Mouse (Mus musculus) common myeloid progenitor, adult 5-6 weeks (primary cell): ENCODE data around the gene Ripk1. TPM values are rescaled to one million over a fixed set of nuclear protein-coding genes. Genes with fewer than 3 reads are reported as not detected.

ENCODE experiments used
- ATAC-seq: replicated peaks from 2 replicates; pipeline ENCODE4 v1.8.0; 2016; ENCODE audit warnings: low read depth, mild to moderate bottlenecking, moderate TSS enrichment, inconsistent platforms; ENCODE audit not compliant: poor library complexity, severe bottlenecking
- total RNA-seq: library from RNA; stranded (forward); fragments of 200-1000, 187-1606 nt; gene quantifications from 2 replicates; pipeline ENCODE4 v1.2.3, GENCODE M21; 2017

The Ripk1 gene
- total RNA-seq, 1 experiment from 2014 or later: 47.0 TPM

- peak; percentile 95 for ATAC-seq
Observed at GRCm38 (mm10) chr13:34037172-34038055, 35.3 kb downstream of the Ripk1 start, which contains the start of gene Bphl. Gene Bphl, plus strand, starts transcription at chr13:34037597.

- 0 out of 2 replicates have a peak, but pooled peaks have one; percentile 5 for ATAC-seq
Observed at GRCm38 (mm10) chr13:34038056-34038432, 35.9 kb downstream of the Ripk1 start.

- no peak for ATAC-seq
Observed at GRCm38 (mm10) chr13:34038901-34039341, 36.8 kb downstream of the Ripk1 start.

GRCm38 (mm10) chr13:34040091-34040490 lies 37.9 kb downstream of the Ripk1 start:
- ATAC-seq: no peak

- no peak for ATAC-seq
Observed at GRCm38 (mm10) chr13:34043716-34044393, 41.7 kb downstream of the Ripk1 start.

GRCm38 (mm10) chr13:34045511-34046249 lies 43.5 kb downstream of the Ripk1 start:
- ATAC-seq: no peak

- ATAC-seq: peak; percentile 98
Observed at GRCm38 (mm10) chr13:34046421-34047012, 44.4 kb downstream of the Ripk1 start.

GRCm38 (mm10) chr13:34047526-34047925 lies 45.4 kb downstream of the Ripk1 start:
- ATAC-seq: no peak

- peak; percentile 34 for ATAC-seq
Observed at GRCm38 (mm10) chr13:34050479-34050878, 48.3 kb downstream of the Ripk1 start.

GRCm38 (mm10) chr13:34051692-34052091 lies 49.5 kb downstream of the Ripk1 start:
- peak; percentile 89 for ATAC-seq

GRCm38 (mm10) chr13:34053673-34054282 lies 51.6 kb downstream of the Ripk1 start:
- ATAC-seq: no peak

- ATAC-seq: no peak
Observed at GRCm38 (mm10) chr13:34054391-34054790, 52.2 kb downstream of the Ripk1 start.

GRCm38 (mm10) chr13:34054983-34055382 lies 52.8 kb downstream of the Ripk1 start:
- ATAC-seq: no peak

GRCm38 (mm10) chr13:34057252-34057651 lies 55.1 kb downstream of the Ripk1 start:
- no peak for ATAC-seq

- ATAC-seq: no peak
Observed at GRCm38 (mm10) chr13:34060061-34060460, 57.9 kb downstream of the Ripk1 start.

GRCm38 (mm10) chr13:34062466-34062865 lies 60.3 kb downstream of the Ripk1 start:
- no peak for ATAC-seq

GRCm38 (mm10) chr13:34066351-34066750 lies 64.2 kb downstream of the Ripk1 start:
- no peak for ATAC-seq

- ATAC-seq: no peak
Observed at GRCm38 (mm10) chr13:34070296-34070695, 68.1 kb downstream of the Ripk1 start.

GRCm38 (mm10) chr13:34071836-34072235 lies 69.7 kb downstream of the Ripk1 start:
- no peak for ATAC-seq

GRCm38 (mm10) chr13:34072847-34073246 lies 70.7 kb downstream of the Ripk1 start:
- ATAC-seq: no peak
